Mouse (Mus musculus) ES-E14 (cell line): ENCODE data around the gene Tmem189. TPM values are rescaled to one million over a fixed set of nuclear protein-coding genes. Genes with fewer than 3 reads are reported as not detected.

Experiments
- DNase-seq: peaks from one replicate; pipeline ENCODE4 v3.0.0-alpha.2; 2013; ENCODE audit warnings: low read depth, low spot score
- H3K27ac ChIP-seq: 2 replicates; pipeline ENCODE4 v1.5.1; 2012; ENCODE audit warnings: low read depth, mild to moderate bottlenecking, low read length, moderate library complexity, mixed read lengths; ENCODE audit not compliant: poor library complexity, insufficient read depth, severe bottlenecking
- H3K36me3 ChIP-seq: 2 replicates; pipeline ENCODE4 v1.6.1; 2012; ENCODE audit warnings: mild to moderate bottlenecking, low read length, moderate library complexity, mixed read lengths; ENCODE audit not compliant: control insufficient read depth, poor library complexity, insufficient read depth, severe bottlenecking
- H3K4me1 ChIP-seq, 2 experiments: fragments of 150-350 bp in 1 of 2; sonication (generic) in 1 of 2; 2 replicates each; pipeline ENCODE4 v1.6.1; 2012; ENCODE audit warnings: low read length in 2 of 2, mild to moderate bottlenecking in 1 of 2, mixed read lengths in 1 of 2; ENCODE audit not compliant: control insufficient read depth in 2 of 2, insufficient read depth in 2 of 2, poor library complexity in 1 of 2
- H3K4me3 ChIP-seq, 2 experiments: fragments of 150-350 bp in 1 of 2; sonication (generic) in 1 of 2; 2 replicates each; pipeline ENCODE4 v1.5.1; 2012; ENCODE audit warnings: low read length in 2 of 2, low read depth in 1 of 2, mild to moderate bottlenecking in 1 of 2, mixed read lengths in 1 of 2; ENCODE audit not compliant: insufficient read depth in 1 of 2, poor library complexity in 1 of 2, severe bottlenecking in 1 of 2
- H3K9ac ChIP-seq: 2 replicates; pipeline ENCODE4 v1.6.1; 2012; ENCODE audit warnings: low read depth, mild to moderate bottlenecking, low read length, mixed read lengths; ENCODE audit not compliant: poor library complexity, insufficient read depth, severe bottlenecking
- H3K9me3 ChIP-seq: fragments of 150-350 bp; sonication (generic); 2 replicates; pipeline ENCODE4 v1.6.1; 2012; ENCODE audit warnings: low read depth, mild to moderate bottlenecking, low read length; ENCODE audit not compliant: control insufficient read depth, insufficient read depth
- CHD2 ChIP-seq: IDR thresholded peaks from 2 replicates; pipeline ENCODE4 v1.6.1; 2014; ENCODE audit warnings: mild to moderate bottlenecking, low read depth, low read length, inconsistent platforms
- HCFC1 ChIP-seq: IDR thresholded peaks from 2 replicates; pipeline ENCODE4 v1.6.1; 2012; ENCODE audit warnings: low read length, inconsistent platforms, borderline replicate concordance; ENCODE audit not compliant: insufficient read depth
- MAFK ChIP-seq: IDR thresholded peaks from 2 replicates; pipeline ENCODE4 v1.6.1; 2014; ENCODE audit warnings: mild to moderate bottlenecking, low read depth, low read length, inconsistent platforms; ENCODE audit not compliant: insufficient read depth
- ZC3H11A ChIP-seq: IDR thresholded peaks from 2 replicates; pipeline ENCODE4 v1.6.1; 2012; ENCODE audit warnings: low read depth, mild to moderate bottlenecking, inconsistent platforms, low read length, borderline replicate concordance
- ZNF384 ChIP-seq: IDR thresholded peaks from 2 replicates; pipeline ENCODE4 v1.6.1; 2012; ENCODE audit warnings: low read depth, low read length, inconsistent platforms
- in situ Hi-C, 2 experiments: fragments of 600-800 bp; cut with MboI; formaldehyde crosslinking; loops; one replicate each; pipeline ENCODE4 v1.15.1; 2025; ENCODE audit warnings: low sequenced_read_pairs in 2 of 2, inconsistent platforms in 1 of 2; ENCODE audit not compliant: unreplicated experiment in 2 of 2
- total RNA-seq: library from RNA; depleted of rRNA; stranded (reverse); fragments of 300-350 nt; gene quantifications from 2 replicates; pipeline ENCODE4 v1.2.3, GENCODE M21; 2012

The Tmem189 gene
- total RNA-seq, 1 experiment, result 43.7 TPM

- Histone ChIP-seq H3K4me3 (no peak overlapping the region), H3K9me3 (no peaks in the 10 kb centered on the region), H3K27ac (no peak overlapping the region), H3K36me3 (no peaks in the 10 kb centered on the region), H3K4me1 (peaks cover 3 to 7% of the 10 kb centered on the region in 2 experiments; a peak in 1 of 4 replicates), H3K9ac (no peak overlapping the region)
- TF ChIP-seq ZC3H11A (no peak), MAFK (no peak), CHD2 (no peak), HCFC1 (no peak), ZNF384 (no peak)
- DNase-seq, result no peak
- in situ Hi-C loops, result no loop called here
Measured at GRCm38 (mm10) chr2:167714298-167714697, 24.7 kb upstream of the Tmem189 start.

- Histone ChIP-seq H3K36me3 (no peaks in the 10 kb centered on the region), H3K27ac (no peak overlapping the region), H3K4me3 (peak overlapping the region in 1 of 2 experiments; percentile 15; a peak in 1 of 4 replicates), H3K9ac (no peak overlapping the region; the same call in 1 of the 2 replicates), H3K9me3 (no peaks in the 10 kb centered on the region), H3K4me1 (peaks cover 3 to 15% of the 10 kb centered on the region in 2 experiments; a peak in 2 of 4 replicates)
- in situ Hi-C loops, result no loop called here
- DNase-seq, result peak; percentile 68
- TF ChIP-seq ZC3H11A (no peak), MAFK (no peak), HCFC1 (no peak), ZNF384 (no peak), CHD2 (no peak)
Measured at GRCm38 (mm10) chr2:167712872-167713821, 23.5 kb upstream of the Tmem189 start.

- in situ Hi-C loops, result no loop called here
- Histone ChIP-seq H3K36me3 (no peaks in the 10 kb centered on the region), H3K4me1 (peaks cover 3 to 15% of the 10 kb centered on the region in 2 experiments; a peak in 2 of 4 replicates), H3K4me3 (no peak overlapping the region), H3K27ac (no peak overlapping the region), H3K9ac (no peak overlapping the region), H3K9me3 (no peaks in the 10 kb centered on the region)
- TF ChIP-seq ZNF384, result no peak
- no peak for TF ChIP-seq ZC3H11A
- TF ChIP-seq CHD2, result no peak
- no peak for TF ChIP-seq MAFK
- DNase-seq, result no peak
Measured at GRCm38 (mm10) chr2:167710574-167710973, 21.0 kb upstream of the Tmem189 start.

GRCm38 (mm10) chr2:167709969-167710368 is 20.3 kb upstream of the Tmem189 start:
- TF ChIP-seq ZC3H11A (no peak), ZNF384 (no peak), CHD2 (no peak), HCFC1 (no peak), MAFK (no peak)
- H3K9ac ChIP-seq, result no peak overlapping the region
- H3K27ac ChIP-seq, result no peak overlapping the region
- DNase-seq, result no peak
- no peaks in the 10 kb centered on the region for H3K36me3 ChIP-seq
- no peak overlapping the region for H3K4me3 ChIP-seq
- H3K4me1 ChIP-seq, result peaks cover 3 to 15% of the 10 kb centered on the region in 2 experiments; a peak in 2 of 4 replicates
- in situ Hi-C loops, result no loop called here
- no peaks in the 10 kb centered on the region for H3K9me3 ChIP-seq
